Mouse (Mus musculus): Measurements from ENCODE around the gene Nudt9.

Gene Nudt9

GRCm38 (mm10) chr5:104077508-104077907 is 31.4 kb downstream of the Nudt9 start, which contains the start of gene Gm17660:
Gene Gm17660 (minus strand): TSS chr5:104077608.
- DNase-seq (ENCODE audit: low spot score) = no peak

- no peak for DNase-seq (ENCODE audit: low spot score)
Measured at GRCm38 (mm10) chr5:104080736-104081135, 34.6 kb downstream of the Nudt9 start.

- DNase-seq (ENCODE audit: low spot score) = no peak
Measured at GRCm38 (mm10) chr5:104085366-104085765, 39.3 kb downstream of the Nudt9 start.

GRCm38 (mm10) chr5:104089751-104090150 is 43.6 kb downstream of the Nudt9 start:
- no peak for DNase-seq (ENCODE audit: low spot score)

GRCm38 (mm10) chr5:104095416-104096077 is 49.4 kb downstream of the Nudt9 start:
- no peak for DNase-seq (ENCODE audit: low spot score)

GRCm38 (mm10) chr5:104096078-104096938 is 50.2 kb downstream of the Nudt9 start:
- DNase-seq (ENCODE audit: low spot score) = no peak

GRCm38 (mm10) chr5:104101678-104102531 is 55.8 kb downstream of the Nudt9 start:
- peak; percentile 15 for DNase-seq (ENCODE audit: low spot score)

GRCm38 (mm10) chr5:104103171-104103570 is 57.1 kb downstream of the Nudt9 start:
- DNase-seq (ENCODE audit: low spot score) = no peak

- DNase-seq (ENCODE audit: low spot score) = no peak
Measured at GRCm38 (mm10) chr5:104104111-104104510, 58.0 kb downstream of the Nudt9 start.

- DNase-seq (ENCODE audit: low spot score) = peak; percentile 27
Measured at GRCm38 (mm10) chr5:104108127-104108875, 62.2 kb downstream of the Nudt9 start.

GRCm38 (mm10) chr5:104108879-104109369 is 62.8 kb downstream of the Nudt9 start:
- peak; percentile 64 for DNase-seq (ENCODE audit: low spot score)

GRCm38 (mm10) chr5:104109516-104109915 is 63.4 kb downstream of the Nudt9 start:
- DNase-seq (ENCODE audit: low spot score) = peak; percentile 8

- DNase-seq (ENCODE audit: low spot score) = peak; percentile 44
Measured at GRCm38 (mm10) chr5:104110171-104110920, 64.2 kb downstream of the Nudt9 start.

- DNase-seq (ENCODE audit: low spot score) = no peak
Measured at GRCm38 (mm10) chr5:104112016-104112415, 65.9 kb downstream of the Nudt9 start.

GRCm38 (mm10) chr5:104112511-104112910 is 66.4 kb downstream of the Nudt9 start:
- no peak for DNase-seq (ENCODE audit: low spot score)

- DNase-seq (ENCODE audit: low spot score) = peak; percentile 18
Measured at GRCm38 (mm10) chr5:104113491-104114172, 67.5 kb downstream of the Nudt9 start, which contains the start of gene Sparcl1. Gene Sparcl1 (minus strand): TSS chr5:104113733.
